Mouse (Mus musculus) G1E (cell line): ENCODE measurements around the gene Trcg1. TPM values are rescaled to one million over a fixed set of nuclear protein-coding genes. Genes with fewer than 3 reads are reported as not detected.

ENCODE experiments used
- ATAC-seq: 2 replicates; pipeline ENCODE4 v1.8.0; 2016; ENCODE audit warnings: mild to moderate bottlenecking; ENCODE audit not compliant: insufficient number of reproducible peaks, poor library complexity, low FRiP score, severe bottlenecking; ENCODE audit errors: extremely low read depth
- DNase-seq: peaks from one replicate; pipeline ENCODE4 v3.0.0; 2012; ENCODE audit warnings: low spot score
- H3K27me3 ChIP-seq: 2 replicates; pipeline ENCODE4 v1.6.1; 2012; ENCODE audit warnings: mild to moderate bottlenecking, low read length, inconsistent platforms; ENCODE audit not compliant: insufficient read depth
- H3K36me3 ChIP-seq: replicated peaks from 2 replicates; pipeline ENCODE3; 2012; ENCODE audit warnings: mild to moderate bottlenecking, inconsistent platforms
- H3K4me1 ChIP-seq: 2 replicates; pipeline ENCODE4 v1.6.1; 2012; ENCODE audit warnings: low read depth, low read length, inconsistent platforms, mixed read lengths; ENCODE audit not compliant: insufficient read depth
- H3K4me3 ChIP-seq: 2 replicates; pipeline ENCODE4 v1.5.1; 2012; ENCODE audit warnings: low read depth, mild to moderate bottlenecking, inconsistent platforms, low read length, moderate library complexity, mixed read lengths
- H3K9me3 ChIP-seq: replicated peaks from 2 replicates; pipeline ENCODE4 v1.6.1; 2012; ENCODE audit warnings: inconsistent platforms
- CTCF ChIP-seq: IDR thresholded peaks from 2 replicates; pipeline ENCODE4 v1.5.1; 2012; ENCODE audit warnings: low read depth, low read length, inconsistent platforms, mixed read lengths
- GATA1 ChIP-seq: IDR thresholded peaks from 2 replicates; pipeline ENCODE4 v1.6.1; 2012; ENCODE audit warnings: borderline replicate concordance, low read length, inconsistent platforms, mixed read lengths
- GATA2 ChIP-seq: IDR thresholded peaks from 2 replicates; pipeline ENCODE4 v1.6.1; 2012; ENCODE audit warnings: low read depth, low read length, inconsistent platforms, borderline replicate concordance
- POLR2AphosphoS5 ChIP-seq: IDR thresholded peaks from 2 replicates; pipeline ENCODE4 v1.6.1; 2012; ENCODE audit warnings: low read depth, low read length, inconsistent platforms; ENCODE audit not compliant: insufficient replicate concordance
- TAL1 ChIP-seq: conservative IDR thresholded peaks from 2 replicates; pipeline ENCODE4 v1.6.1; 2012; ENCODE audit warnings: low read depth, low read length, inconsistent platforms, mixed read lengths
- polyA plus RNA-seq: library from polyadenylated mRNA; stranded (reverse); fragments of >175 nt; gene quantifications from 2 replicates; pipeline ENCODE4 v1.2.3, GENCODE M21; 2012
- total RNA-seq, 2 experiments: library from RNA; stranded (forward) in 1 of 2; stranded (reverse) in 1 of 2; fragments of 200-1000 nt in 1 of 2; fragments of >200 nt in 1 of 2; fragmentation: Nextera tagmentation in 1 of 2; gene quantifications; 2 replicates each; pipeline ENCODE4 v1.2.3; 2014 to 2017

The Trcg1 gene
- total and polyA plus RNA-seq, 3 experiments, result 0.16 TPM; not detected in 2

DNA sequence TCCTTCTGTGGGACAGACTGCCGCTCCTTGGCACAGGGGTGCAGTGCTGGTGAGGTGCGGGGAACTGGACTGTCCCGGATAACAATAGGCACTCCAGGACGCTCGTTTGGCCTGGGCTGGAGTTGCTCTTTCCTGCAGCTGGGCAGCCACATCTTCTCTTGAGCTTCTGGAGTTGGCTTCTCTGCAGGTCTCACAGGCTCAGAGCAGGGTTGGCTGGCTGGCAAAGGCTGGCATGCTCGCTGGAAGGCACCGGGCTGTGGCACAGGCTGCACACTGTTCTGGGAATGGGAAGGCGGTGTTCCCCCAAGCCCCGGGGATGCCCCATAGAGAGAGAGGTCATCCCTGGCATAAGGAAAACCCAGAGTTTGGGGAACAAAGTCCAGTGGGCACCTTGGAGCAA, 21.3 kb downstream of the Trcg1 start:
- TF ChIP-seq TAL1, result no peak
- Histone ChIP-seq H3K4me3 (peak overlapping the region; percentile 28; the same call in 1 of the 2 replicates), H3K36me3 (peaks cover 87% of the 10 kb centered on the region), H3K4me1 (peaks cover 84% of the 10 kb centered on the region), H3K27me3 (no peaks in the 10 kb centered on the region), H3K9me3 (no peaks in the 10 kb centered on the region)
- DNase-seq, result no peak
- ATAC-seq, result no peak

GRCm38 (mm10) chr9:57259736-57260135, 23.4 kb downstream of the Trcg1 start:
- Histone ChIP-seq H3K27me3 (no peaks in the 10 kb centered on the region), H3K4me3 (no peak overlapping the region; the same call in 1 of the 2 replicates), H3K36me3 (peaks cover 66% of the 10 kb centered on the region), H3K9me3 (no peaks in the 10 kb centered on the region), H3K4me1 (peaks cover 78% of the 10 kb centered on the region)
- ATAC-seq (peak; percentile 67; the same call in 1 of the 2 replicates), DNase-seq (peak; percentile 76)
- TF ChIP-seq CTCF, result peak; percentile 89
- TF ChIP-seq POLR2AphosphoS5, result no peak

GRCm38 (mm10) chr9:57260940-57261339, 24.6 kb downstream of the Trcg1 start:
- Histone ChIP-seq H3K4me3 (peak overlapping the region; percentile 91), H3K27me3 (peaks cover 9% of the 10 kb centered on the region), H3K9me3 (no peaks in the 10 kb centered on the region), H3K4me1 (peaks cover 70% of the 10 kb centered on the region), H3K36me3 (peaks cover 54% of the 10 kb centered on the region)
- TF ChIP-seq POLR2AphosphoS5 (no peak), CTCF (no peak), GATA1 (no peak), GATA2 (no peak), TAL1 (no peak)
- DNase-seq (peak; percentile 36), ATAC-seq (no peak)

GRCm38 (mm10) chr9:57261516-57261912, 25.2 kb downstream of the Trcg1 start:
- DNase-seq (peak; percentile 78), ATAC-seq (no peak)
- H3K9me3 ChIP-seq, result no peaks in the 10 kb centered on the region
- TF ChIP-seq TAL1, result no peak
- no peak for TF ChIP-seq GATA2
- no peak for TF ChIP-seq GATA1
- no peak for TF ChIP-seq POLR2AphosphoS5
- no peak for TF ChIP-seq CTCF
- peaks cover 15% of the 10 kb centered on the region for H3K27me3 ChIP-seq
- peaks cover 49% of the 10 kb centered on the region for H3K36me3 ChIP-seq
- peaks cover 64% of the 10 kb centered on the region for H3K4me1 ChIP-seq
- H3K4me3 ChIP-seq, result peak overlapping the region; percentile 91

DNA sequence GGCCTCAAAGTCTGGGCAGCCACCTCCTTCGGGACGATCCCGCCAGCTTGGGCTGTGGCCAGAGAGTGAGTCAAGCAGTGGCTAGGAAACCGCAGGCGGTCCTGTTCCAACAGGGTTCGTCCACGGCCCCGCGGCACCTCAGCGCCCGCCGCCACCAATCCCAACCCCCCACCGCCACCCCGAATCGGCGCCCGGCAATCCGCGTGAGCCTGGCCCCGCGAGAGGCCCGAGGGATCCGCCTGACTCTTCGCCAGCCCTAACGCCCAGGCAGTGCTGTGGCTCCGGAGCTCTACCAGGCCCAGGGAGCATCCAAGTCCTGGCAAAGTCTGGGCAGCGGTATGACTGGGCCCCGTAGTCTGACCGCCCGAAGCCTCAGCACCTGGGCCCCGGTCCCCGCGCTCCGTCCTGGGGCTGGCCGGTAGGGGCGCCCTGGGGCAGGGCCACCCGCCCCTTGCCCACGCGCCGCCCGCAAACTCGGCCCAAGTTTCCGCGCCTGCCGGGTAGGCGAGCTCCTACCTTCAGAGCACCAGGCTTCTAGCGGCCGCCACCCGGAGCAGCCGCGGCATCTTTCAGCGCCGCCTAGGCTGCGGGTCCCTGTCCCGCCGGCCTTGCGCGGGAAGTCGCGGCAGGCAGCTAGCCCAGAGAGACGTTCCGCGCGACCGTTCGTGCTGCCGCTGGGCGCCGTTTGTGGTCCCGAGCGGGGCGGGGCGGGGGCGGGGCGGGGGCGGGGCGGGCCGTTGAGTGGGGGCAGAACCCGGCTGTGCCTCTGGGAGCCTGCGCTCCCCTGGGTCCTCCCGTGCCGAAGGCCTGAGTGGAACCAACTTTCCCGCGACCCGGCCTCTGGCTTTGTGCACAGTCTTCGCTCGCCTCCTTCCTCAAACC, 25.8 kb downstream of the Trcg1 start, which contains the start of gene 1700017B05Rik:
TSS of gene 1700017B05Rik (minus strand) at position 700 of the 882 bp plus-strand sequence.
- TF ChIP-seq CTCF, result peak; percentile 18; the same call in 1 of the 2 replicates
- no peak for TF ChIP-seq TAL1
- H3K36me3 ChIP-seq, result peaks cover 42% of the 10 kb centered on the region
- H3K9me3 ChIP-seq, result no peaks in the 10 kb centered on the region
- ATAC-seq, result peak; percentile 30; the same call in 1 of the 2 replicates
- peak within 1 kb of the TSS; percentile 91 for H3K4me3 ChIP-seq
- peaks cover 18% of the 10 kb centered on the region for H3K27me3 ChIP-seq
- peak; percentile 88 for DNase-seq
- H3K4me1 ChIP-seq, result peaks cover 60% of the 10 kb centered on the region

DNA sequence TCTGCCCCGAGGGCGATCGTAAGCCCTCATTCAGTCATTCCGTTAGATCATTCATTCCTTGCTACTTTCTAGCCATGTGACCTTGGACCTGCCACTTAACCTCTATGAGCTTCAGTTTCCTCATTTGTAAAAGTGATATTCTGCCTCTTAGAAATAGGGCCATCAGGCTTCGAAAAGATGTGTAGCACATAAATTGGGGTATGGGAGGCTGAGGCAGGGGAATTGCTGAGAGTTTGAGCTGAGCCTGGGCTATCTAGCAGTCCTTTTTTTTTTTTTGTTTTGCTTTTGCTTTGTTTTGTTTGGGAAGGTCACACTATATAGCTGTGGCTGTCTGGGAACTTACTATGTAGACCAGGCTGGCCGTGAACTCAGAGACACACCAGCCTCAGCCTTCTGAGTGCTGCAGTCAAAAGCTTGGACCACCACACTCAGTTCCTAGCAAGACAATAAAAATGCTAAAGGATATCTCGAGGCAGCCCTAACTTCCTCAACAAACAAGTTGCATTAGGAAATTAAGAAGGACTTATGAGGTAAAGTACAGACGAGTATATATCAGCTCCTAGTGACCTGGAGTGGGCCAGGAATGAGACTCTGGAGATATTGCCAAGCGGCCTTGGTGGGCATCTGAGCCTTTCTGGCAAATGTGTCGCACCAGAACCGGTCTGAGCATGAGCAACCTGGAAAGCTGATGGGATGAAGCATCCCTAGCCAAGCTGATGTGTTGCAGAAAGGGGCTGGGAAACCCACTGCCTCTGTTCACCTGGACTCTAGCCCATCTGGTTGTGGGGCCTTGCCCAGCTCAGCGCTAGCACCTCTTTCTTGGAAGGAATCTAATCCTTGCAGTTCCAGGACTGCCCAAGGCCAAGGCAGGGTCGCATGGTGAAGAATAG, 26.7 kb downstream of the Trcg1 start:
- Histone ChIP-seq H3K4me3 (peak overlapping the region; percentile 91), H3K4me1 (peaks cover 56% of the 10 kb centered on the region), H3K27me3 (peaks cover 24% of the 10 kb centered on the region), H3K36me3 (peaks cover 33% of the 10 kb centered on the region), H3K9me3 (no peaks in the 10 kb centered on the region)
- DNase-seq (no peak), ATAC-seq (no peak)
- no peak for TF ChIP-seq GATA1
- TF ChIP-seq GATA2, result no peak
- TF ChIP-seq TAL1, result no peak
- no peak for TF ChIP-seq CTCF
- no peak for TF ChIP-seq POLR2AphosphoS5
